Mouse (Mus musculus) stomach, embryonic 14.5 days (tissue): Measurements from ENCODE around the gene Gm48551. TPM values are rescaled to one million over a fixed set of nuclear protein-coding genes. Genes with fewer than 3 reads are reported as not detected.

ENCODE experiments used
- ATAC-seq: fragments of 200-750 bp; cut with Nextera tagmentation; 2 replicates; pipeline ENCODE4 v1.8.0; 2017; ENCODE audit warnings: low read depth, moderate TSS enrichment; ENCODE audit not compliant: insufficient number of reproducible peaks, insufficient read depth, low FRiP score
- H3K27ac ChIP-seq: fragments of 300-500 bp; sonication (generic); 2 replicates; pipeline ENCODE4 v1.5.1; 2014; ENCODE audit warnings: mild to moderate bottlenecking, low read length, moderate library complexity, mixed read lengths
- H3K27me3 ChIP-seq: fragments of 300-500 bp; sonication (generic); 2 replicates; pipeline ENCODE4 v1.6.1; 2014; ENCODE audit warnings: low read length, control low read depth, mixed read lengths; ENCODE audit not compliant: control insufficient read depth, insufficient read depth
- H3K36me3 ChIP-seq: fragments of 300-500 bp; sonication (generic); 2 replicates; pipeline ENCODE4 v1.6.1; 2014; ENCODE audit warnings: mild to moderate bottlenecking, control low read depth, low read length, moderate library complexity, mixed read lengths; ENCODE audit not compliant: control insufficient read depth, insufficient read depth
- H3K4me1 ChIP-seq: fragments of 300-500 bp; sonication (generic); 2 replicates; pipeline ENCODE4 v1.6.1; 2014; ENCODE audit warnings: low read length, control low read depth, mixed read lengths; ENCODE audit not compliant: control insufficient read depth, insufficient read depth
- H3K4me2 ChIP-seq: fragments of 300-500 bp; sonication (generic); replicated peaks from 2 replicates; pipeline ENCODE4 v1.6.1; 2014; ENCODE audit warnings: low read depth, low read length, control low read depth
- H3K4me3 ChIP-seq: fragments of 300-500 bp; sonication (generic); 2 replicates; pipeline ENCODE4 v1.5.1; 2014; ENCODE audit warnings: low read depth, low read length, control low read depth
- H3K9ac ChIP-seq: fragments of 300-500 bp; sonication (generic); replicated peaks from 2 replicates; pipeline ENCODE4 v1.6.1; 2014; ENCODE audit warnings: low read depth, mild to moderate bottlenecking, control low read depth, low read length, moderate library complexity, mixed read lengths
- H3K9me3 ChIP-seq: fragments of 300-500 bp; sonication (generic); 2 replicates; pipeline ENCODE4 v1.6.1; 2016; ENCODE audit warnings: low read depth, low read length, control low read depth; ENCODE audit not compliant: control insufficient read depth
- WGBS: fragments of 180-500 bp; shearing (Covaris S2); extraction: QIAGEN DNeasy Blood & Tissue Kit; methylation state at CpG from one replicate; pipeline ENCODE4 v1.1.7; 2014; 5-methylcytosine and 5-hydroxymethylcytosine counted together
- polyA plus RNA-seq: library from polyadenylated mRNA; unstranded; fragments of >200 nt; fragmentation: Nextera tagmentation; extraction: Ambion mirVana; gene quantifications from 2 replicates; pipeline ENCODE4 v1.2.1, GENCODE M21; 2014

Gm48551 gene
- polyA plus RNA-seq, 1 experiment from 2014 or later, result 4.1 TPM

DNA sequence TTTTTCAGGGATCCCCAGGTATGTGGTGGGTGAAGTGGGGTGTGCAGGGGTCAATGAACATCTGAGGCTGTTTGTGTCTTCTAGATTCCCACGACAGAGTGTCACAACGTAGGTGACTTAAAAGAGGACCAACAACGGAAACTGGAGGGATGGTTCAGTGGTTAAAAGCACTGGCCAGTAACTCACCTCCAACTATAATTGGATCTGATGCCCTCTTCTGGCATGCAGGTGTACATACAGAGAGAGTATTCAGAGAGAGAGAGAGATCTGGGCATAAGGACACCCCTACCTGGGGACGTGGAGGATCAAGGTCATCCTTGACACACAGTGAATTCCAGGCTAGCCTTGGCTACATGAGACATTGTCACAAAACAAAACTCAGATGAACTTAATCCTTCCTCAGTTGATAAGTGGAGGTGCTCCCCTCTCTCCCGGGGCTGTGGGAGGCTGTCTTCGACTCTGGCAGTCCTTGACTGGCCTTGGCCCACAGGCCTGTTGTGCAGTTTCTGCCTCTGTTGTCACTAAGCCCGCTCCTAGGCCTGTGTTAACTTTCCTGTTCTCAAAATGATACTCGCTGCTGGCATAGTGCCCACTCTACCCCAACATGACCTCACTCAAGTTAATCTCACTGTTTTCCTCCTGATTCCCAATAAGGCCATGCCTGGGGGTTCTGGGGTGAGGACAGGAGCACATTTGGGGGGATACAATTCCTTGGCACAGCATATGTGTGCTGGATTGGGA is 39.7 kb upstream of the Gm48551 start:
- 45% methylated on average over 8 of the region's 8 CpGs for WGBS
- H3K4me1 ChIP-seq, result peaks cover 21% of the 10 kb centered on the region
- H3K36me3 ChIP-seq, result no peaks in the 10 kb centered on the region; the same call in 1 of the 2 replicates
- ATAC-seq, result no peak
- H3K4me2 ChIP-seq, result no peak overlapping the region
- H3K9me3 ChIP-seq, result no peaks in the 10 kb centered on the region
- no peak overlapping the region for H3K27ac ChIP-seq
- peaks cover 24% of the 10 kb centered on the region for H3K27me3 ChIP-seq
- no peak overlapping the region for H3K9ac ChIP-seq
- H3K4me3 ChIP-seq, result no peak overlapping the region

DNA sequence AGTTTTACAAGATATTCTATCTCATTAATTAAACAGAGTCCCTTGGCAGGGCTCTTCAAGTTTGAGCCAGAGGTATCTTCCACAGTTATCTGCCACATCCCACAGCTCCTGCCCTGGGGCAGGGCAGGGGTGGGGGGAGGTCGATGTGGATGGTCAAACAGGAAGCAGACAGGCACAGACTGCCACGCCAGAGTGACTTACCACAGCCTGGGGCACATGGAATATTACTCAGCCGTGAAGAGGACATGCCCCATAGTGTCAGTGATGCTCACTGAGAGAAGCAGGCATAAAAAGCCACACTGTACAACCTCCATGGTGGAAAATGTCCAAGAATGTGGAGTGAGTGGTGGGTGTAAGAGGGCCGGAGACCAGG is 39.1 kb upstream of the Gm48551 start:
- H3K4me1 ChIP-seq, result peaks cover 23% of the 10 kb centered on the region
- H3K9ac ChIP-seq, result no peak overlapping the region
- no peak overlapping the region for H3K4me2 ChIP-seq
- H3K9me3 ChIP-seq, result no peaks in the 10 kb centered on the region
- H3K27me3 ChIP-seq, result peaks cover 24% of the 10 kb centered on the region
- ATAC-seq, result no peak
- H3K27ac ChIP-seq, result no peak overlapping the region
- 78% methylated on average over 4 of the region's 4 CpGs for WGBS
- no peaks in the 10 kb centered on the region; the same call in 1 of the 2 replicates for H3K36me3 ChIP-seq
- H3K4me3 ChIP-seq, result no peak overlapping the region

DNA sequence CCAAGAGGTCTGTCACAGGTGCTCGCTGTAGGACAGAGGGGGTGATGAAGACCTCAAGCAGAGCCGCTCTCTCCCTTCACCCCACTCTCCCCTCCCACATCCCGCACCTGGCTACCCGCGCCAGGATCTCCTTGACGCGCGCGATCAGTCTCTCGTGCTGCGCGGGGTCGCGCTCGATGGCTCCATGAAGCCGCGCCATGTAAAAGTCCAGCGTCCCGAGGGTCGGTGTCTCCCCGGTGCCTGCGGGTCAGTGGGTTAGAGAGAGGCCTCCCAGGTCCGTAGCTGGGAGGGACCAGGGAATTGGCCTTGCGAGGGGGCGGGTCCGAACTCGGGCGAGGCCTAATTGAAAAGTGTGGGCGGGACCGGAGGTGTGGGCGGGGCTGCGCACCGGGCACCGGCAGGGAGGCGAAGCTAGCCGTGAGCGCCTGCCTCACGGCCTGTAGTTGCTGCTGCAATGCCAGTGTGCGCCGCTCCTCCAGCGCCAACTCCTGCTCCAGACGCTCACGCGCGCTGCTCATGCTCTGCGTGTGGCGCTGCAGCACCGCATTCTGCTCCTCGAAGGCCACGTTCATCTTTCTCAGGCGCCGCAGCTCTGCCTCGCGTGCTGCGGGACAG is 37.7 kb upstream of the Gm48551 start:
- H3K9me3 ChIP-seq, result no peaks in the 10 kb centered on the region
- peak overlapping the region; percentile 4; the same call in 1 of the 2 replicates for H3K27ac ChIP-seq
- no peaks in the 10 kb centered on the region; the same call in 1 of the 2 replicates for H3K36me3 ChIP-seq
- 10% methylated on average over 55 of the region's 55 CpGs for WGBS
- ATAC-seq, result peak; percentile 11; the same call in 1 of the 2 replicates
- peak overlapping the region; percentile 45 for H3K4me2 ChIP-seq
- peaks cover 19% of the 10 kb centered on the region for H3K4me1 ChIP-seq
- peak overlapping the region; percentile 18; the same call in 1 of the 2 replicates for H3K9ac ChIP-seq
- H3K4me3 ChIP-seq, result peak overlapping the region; percentile 17
- H3K27me3 ChIP-seq, result peaks cover 21% of the 10 kb centered on the region

DNA sequence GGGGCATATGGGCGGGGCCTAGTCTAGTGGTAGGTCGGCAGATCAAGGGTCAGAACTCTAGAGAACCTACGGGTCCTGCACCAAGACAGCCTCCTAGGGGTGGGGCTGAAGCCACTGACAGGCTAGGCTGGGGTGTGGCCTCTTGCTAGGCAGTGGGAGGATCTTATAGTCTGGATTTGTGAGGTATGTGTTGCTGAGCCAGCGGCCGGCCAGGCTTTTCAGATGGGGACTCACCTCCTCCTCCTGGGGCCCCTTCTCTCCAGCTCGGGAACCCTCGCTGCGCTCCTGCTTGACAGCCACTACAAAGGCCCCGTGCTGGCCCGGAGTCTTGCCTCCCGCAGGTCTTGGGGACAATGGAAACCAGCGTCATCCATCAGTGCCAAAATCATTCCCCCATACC is 35.1 kb upstream of the Gm48551 start:
- Histone ChIP-seq H3K27ac (peak overlapping the region; percentile 74; the same call in 1 of the 2 replicates), H3K9me3 (no peaks in the 10 kb centered on the region), H3K4me2 (peak overlapping the region; percentile 55), H3K27me3 (0 out of 2 replicates have a peak, but pooled peaks cover 5% of the 10 kb centered on the region), H3K4me3 (peak overlapping the region; percentile 88), H3K36me3 (no peaks in the 10 kb centered on the region; the same call in 1 of the 2 replicates), H3K9ac (peak overlapping the region; percentile 76; the same call in 1 of the 2 replicates), H3K4me1 (peaks cover 19% of the 10 kb centered on the region)
- 6% methylated on average over 12 of the region's 12 CpGs for WGBS
- peak; percentile 21; the same call in 1 of the 2 replicates for ATAC-seq

DNA sequence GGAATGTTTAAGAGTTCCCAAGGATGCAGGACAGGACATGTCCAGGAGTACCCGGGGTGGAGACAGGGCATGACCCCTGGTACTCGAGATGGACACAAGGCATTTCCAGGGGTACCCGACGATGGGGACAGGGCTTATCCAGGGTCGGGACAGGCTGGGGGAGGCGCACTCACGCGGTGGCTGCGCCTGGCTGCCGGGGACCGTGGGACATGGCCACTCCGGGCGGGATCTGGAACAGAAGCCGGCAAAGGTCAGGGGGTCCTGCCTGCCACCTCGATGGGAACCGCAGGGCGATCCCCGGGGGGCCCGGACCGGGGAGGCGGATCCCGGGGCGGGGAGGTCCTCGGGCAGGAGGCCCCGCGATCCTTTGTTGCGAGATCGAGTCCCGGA is 34.3 kb upstream of the Gm48551 start:
- Histone ChIP-seq H3K36me3 (no peaks in the 10 kb centered on the region; the same call in 1 of the 2 replicates), H3K4me1 (peaks cover 19% of the 10 kb centered on the region), H3K27me3 (0 out of 2 replicates have a peak, but pooled peaks cover 2% of the 10 kb centered on the region), H3K4me3 (peak overlapping the region; percentile 88), H3K27ac (peak overlapping the region; percentile 74), H3K9me3 (no peaks in the 10 kb centered on the region), H3K4me2 (peak overlapping the region; percentile 55), H3K9ac (peak overlapping the region; percentile 76)
- under 1% methylated on average over 29 of the region's 29 CpGs for WGBS
- no peak; the same call in 1 of the 2 replicates for ATAC-seq

DNA sequence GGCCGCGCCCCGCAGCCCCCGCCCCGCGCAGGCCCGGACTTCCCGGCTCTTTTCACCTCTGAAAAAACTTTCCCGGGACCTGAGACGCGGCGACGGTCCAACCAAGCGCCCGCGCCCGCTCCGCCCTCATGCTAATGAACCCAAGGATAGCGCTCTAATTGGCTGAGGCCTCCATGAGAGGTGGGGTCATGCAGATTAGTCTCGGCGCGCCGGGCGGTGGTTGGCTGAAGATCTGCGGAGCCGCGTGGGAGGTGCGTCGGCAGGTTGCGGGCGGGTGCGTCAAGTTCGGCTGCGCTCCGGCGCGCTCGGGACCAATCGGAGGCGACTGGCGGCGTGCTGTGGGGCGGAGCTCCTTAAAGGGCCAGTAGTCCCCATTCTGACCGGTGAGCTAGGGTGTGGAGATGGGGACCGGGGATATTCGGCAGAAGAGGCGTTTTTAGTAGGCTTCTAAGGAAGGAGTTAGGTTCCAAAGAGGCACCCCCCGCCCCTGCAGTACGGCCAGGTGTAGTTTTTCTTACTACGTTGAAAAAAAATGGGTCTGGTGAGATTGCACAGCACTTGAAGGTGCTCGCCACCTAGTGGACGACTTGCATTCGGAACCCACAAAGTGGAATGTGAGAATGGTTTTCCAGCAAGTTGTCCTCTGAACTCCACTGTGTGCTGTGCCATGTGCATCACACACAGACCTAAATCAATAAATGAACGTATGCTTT is 33.8 kb upstream of the Gm48551 start, which contains the start of gene Hmg20b:
Gene Hmg20b, minus strand, starts transcription at position 130 of the 713 bp plus-strand sequence.
- peak within 1 kb of the TSS; percentile 55 for H3K4me2 ChIP-seq
- H3K9me3 ChIP-seq, result no peaks in the 10 kb centered on the region
- H3K9ac ChIP-seq, result peak within 1 kb of the TSS; percentile 76
- WGBS, result 1% methylated on average over 54 of the region's 54 CpGs
- H3K4me3 ChIP-seq, result peak within 1 kb of the TSS; percentile 88
- H3K36me3 ChIP-seq, result no peaks in the 10 kb centered on the region; the same call in 1 of the 2 replicates
- peaks cover 19% of the 10 kb centered on the region for H3K4me1 ChIP-seq
- peak; percentile 93 for ATAC-seq
- peak within 1 kb of the TSS; percentile 74 for H3K27ac ChIP-seq
- H3K27me3 ChIP-seq, result no peaks in the 10 kb centered on the region

DNA sequence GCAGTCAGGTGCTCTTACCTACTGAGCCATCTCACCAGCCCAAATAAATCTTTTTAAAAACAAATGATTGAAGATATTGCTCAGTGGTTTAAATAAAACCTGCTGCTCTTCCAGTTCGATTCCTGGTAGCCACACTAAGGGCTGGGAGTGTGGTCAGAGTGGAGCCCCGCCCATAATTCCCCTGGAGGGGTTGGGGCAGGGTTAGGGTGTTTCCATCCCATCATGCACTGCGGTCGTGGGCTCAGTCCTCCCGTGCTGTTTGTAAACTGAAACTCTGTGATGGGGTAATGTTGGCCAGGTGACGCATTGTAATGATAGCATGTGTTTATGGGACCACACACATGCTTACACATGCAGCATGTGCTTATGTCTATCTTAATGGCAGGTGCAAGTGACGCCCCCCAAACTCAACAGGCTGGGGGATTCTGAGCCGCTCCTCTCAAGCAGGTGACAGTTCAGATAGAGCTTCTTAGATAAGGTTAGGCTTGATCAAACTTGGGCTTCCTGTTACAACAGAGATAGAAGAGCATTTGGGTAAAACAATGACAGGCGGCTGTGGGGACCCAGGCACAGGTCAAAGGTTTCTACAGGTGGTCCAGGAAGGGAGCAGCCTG is 32.5 kb upstream of the Gm48551 start:
- Histone ChIP-seq H3K4me3 (no peak overlapping the region), H3K27ac (no peak overlapping the region), H3K9ac (no peak overlapping the region), H3K4me1 (peaks cover 15% of the 10 kb centered on the region), H3K36me3 (no peaks in the 10 kb centered on the region; the same call in 1 of the 2 replicates), H3K9me3 (no peaks in the 10 kb centered on the region), H3K27me3 (no peaks in the 10 kb centered on the region), H3K4me2 (no peak overlapping the region)
- 14% methylated on average over 9 of the region's 9 CpGs for WGBS
- ATAC-seq, result no peak
